Mouse (Mus musculus): ENCODE data around the gene Ezh1.

Gene Ezh1

GRCm38 (mm10) chr11:101199555-101199954 is 26.7 kb downstream of the Ezh1 start:
- no peak for DNase-seq

GRCm38 (mm10) chr11:101196175-101196574 is 30.1 kb downstream of the Ezh1 start:
- DNase-seq = peak in 1 of 2 experiments; percentile 3

GRCm38 (mm10) chr11:101195571-101195970 is 30.7 kb downstream of the Ezh1 start:
- peak in 1 of 2 experiments; percentile 3 for DNase-seq

- no peak for DNase-seq
Measured at GRCm38 (mm10) chr11:101195101-101195500, 31.2 kb downstream of the Ezh1 start.

- DNase-seq = no peak
Measured at GRCm38 (mm10) chr11:101194643-101195042, 31.6 kb downstream of the Ezh1 start.

- DNase-seq = peak in 1 of 2 experiments; percentile 3
Measured at GRCm38 (mm10) chr11:101194137-101194536, 32.1 kb downstream of the Ezh1 start.

GRCm38 (mm10) chr11:101193076-101193475 is 33.2 kb downstream of the Ezh1 start:
- no peak for DNase-seq

- DNase-seq = no peak
Measured at GRCm38 (mm10) chr11:101192646-101193045, 33.6 kb downstream of the Ezh1 start.

- DNase-seq = peak in 1 of 2 experiments; percentile 3
Measured at GRCm38 (mm10) chr11:101191919-101192470, 34.3 kb downstream of the Ezh1 start.

GRCm38 (mm10) chr11:101190913-101191907 is 35.1 kb downstream of the Ezh1 start:
- peak; percentile 23 to 38 for DNase-seq

GRCm38 (mm10) chr11:101190181-101190912 is 35.9 kb downstream of the Ezh1 start:
- DNase-seq = peak; percentile 4 to 41

- peak; percentile 67 to 84 for DNase-seq
Measured at GRCm38 (mm10) chr11:101189495-101190180, 36.6 kb downstream of the Ezh1 start.

GRCm38 (mm10) chr11:101188166-101188805 is 38.0 kb downstream of the Ezh1 start:
- no peak for DNase-seq

GRCm38 (mm10) chr11:101187541-101187940 is 38.7 kb downstream of the Ezh1 start:
- DNase-seq = no peak

GRCm38 (mm10) chr11:101186526-101187247 is 39.6 kb downstream of the Ezh1 start:
- peak in 1 of 2 experiments; percentile 4 for DNase-seq

GRCm38 (mm10) chr11:101185441-101185840 is 40.8 kb downstream of the Ezh1 start:
- DNase-seq = no peak

GRCm38 (mm10) chr11:101184984-101185383 is 41.3 kb downstream of the Ezh1 start:
- DNase-seq = no peak

- no peak for DNase-seq
Measured at GRCm38 (mm10) chr11:101182771-101183517, 43.3 kb downstream of the Ezh1 start.

GRCm38 (mm10) chr11:101181961-101182360 is 44.3 kb downstream of the Ezh1 start:
- no peak for DNase-seq
